Mouse (Mus musculus): Measurements from ENCODE around the gene Gm45799. TPM values are rescaled to one million over a fixed set of nuclear protein-coding genes. Genes with fewer than 3 reads are reported as not detected.

Gene Gm45799
- polyA plus RNA-seq, 1 experiment from 2014 or later = 17.0 TPM

GRCm38 (mm10) chr7:105621053-105621452, 19.3 kb upstream of the Gm45799 start:
- H3K9me3 ChIP-seq (replicated peaks; ENCODE audit: control insufficient read depth, low read length) = no peaks in the 10 kb centered on the region
- H3K9ac ChIP-seq (ENCODE audit: low read depth, low read length) = no peak overlapping the region
- no peak for ATAC-seq (ENCODE audit: low read depth)
- H3K36me3 ChIP-seq (ENCODE audit: control insufficient read depth, insufficient read depth) = no peaks in the 10 kb centered on the region
- WGBS (ENCODE audit: insufficient replicate concordance) = 65% methylated on average over 4 of the region's 4 CpGs
- no peak overlapping the region for H3K4me2 ChIP-seq (ENCODE audit: low read depth, low read length)
- no peak overlapping the region for H3K27ac ChIP-seq (ENCODE audit: low read length)
- H3K27me3 ChIP-seq (ENCODE audit: control insufficient read depth, insufficient read depth, low read depth, low read length) = no peaks in the 10 kb centered on the region
- no peaks in the 10 kb centered on the region for H3K4me1 ChIP-seq (ENCODE audit: control insufficient read depth, low read depth, low read length)
- no peak overlapping the region for H3K4me3 ChIP-seq (ENCODE audit: low read depth, low read length)

DNA sequence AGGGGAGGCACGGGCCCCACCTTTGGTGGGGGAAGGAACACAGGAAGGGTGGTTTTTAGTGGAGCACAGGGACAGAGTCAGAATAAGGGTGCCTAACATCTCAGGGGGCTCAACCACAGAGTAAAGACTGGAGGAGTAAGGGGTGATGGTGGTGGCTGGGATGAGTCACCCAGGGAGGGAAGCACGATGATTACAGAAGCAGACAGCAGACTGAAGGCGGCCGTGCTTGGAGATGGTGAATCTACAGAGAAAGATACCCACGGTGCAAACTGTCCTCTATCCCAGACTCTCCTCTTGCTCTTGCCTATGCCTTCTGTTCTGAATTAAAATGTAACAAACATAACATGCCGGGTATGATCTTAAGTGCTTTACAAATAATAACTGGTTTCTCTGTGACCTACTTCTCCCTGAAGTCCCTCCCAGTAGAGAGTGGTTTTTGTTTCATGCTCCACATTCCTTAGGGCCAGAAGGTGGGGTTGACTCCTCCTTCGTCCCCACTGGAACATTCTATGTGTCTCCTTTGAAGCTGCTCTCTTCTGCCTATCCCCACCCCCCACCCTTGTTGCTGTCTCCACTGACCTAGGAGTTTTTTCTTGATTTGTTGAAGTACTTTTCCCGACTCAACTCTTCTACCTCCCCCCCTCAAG, 18.6 kb upstream of the Gm45799 start:
- no peak overlapping the region for H3K27ac ChIP-seq (ENCODE audit: low read length)
- no peaks in the 10 kb centered on the region for H3K36me3 ChIP-seq (ENCODE audit: control insufficient read depth, insufficient read depth)
- no peaks in the 10 kb centered on the region for H3K4me1 ChIP-seq (ENCODE audit: control insufficient read depth, low read depth, low read length)
- no peaks in the 10 kb centered on the region for H3K27me3 ChIP-seq (ENCODE audit: control insufficient read depth, insufficient read depth, low read depth, low read length)
- H3K4me2 ChIP-seq (ENCODE audit: low read depth, low read length) = no peak overlapping the region
- no peak overlapping the region for H3K9ac ChIP-seq (ENCODE audit: low read depth, low read length)
- no peaks in the 10 kb centered on the region for H3K9me3 ChIP-seq (replicated peaks; ENCODE audit: control insufficient read depth, low read length)
- no peak overlapping the region for H3K4me3 ChIP-seq (ENCODE audit: low read depth, low read length)
- 65% methylated on average over 8 of the region's 8 CpGs for WGBS (ENCODE audit: insufficient replicate concordance)
- no peak for ATAC-seq (ENCODE audit: low read depth)

GRCm38 (mm10) chr7:105625397-105625796, 15.0 kb upstream of the Gm45799 start:
- Histone ChIP-seq H3K9ac (ENCODE audit: low read depth, low read length) (no peak overlapping the region), H3K4me3 (ENCODE audit: low read depth, low read length) (no peak overlapping the region), H3K9me3 (replicated peaks; ENCODE audit: control insufficient read depth, low read length) (no peaks in the 10 kb centered on the region), H3K4me2 (ENCODE audit: low read depth, low read length) (no peak overlapping the region), H3K4me1 (ENCODE audit: control insufficient read depth, low read depth, low read length) (no peaks in the 10 kb centered on the region), H3K36me3 (ENCODE audit: control insufficient read depth, insufficient read depth) (no peaks in the 10 kb centered on the region), H3K27me3 (ENCODE audit: control insufficient read depth, insufficient read depth, low read depth, low read length) (no peaks in the 10 kb centered on the region), H3K27ac (ENCODE audit: low read length) (no peak overlapping the region)
- 76% methylated on average over 6 of the region's 6 CpGs for WGBS (ENCODE audit: insufficient replicate concordance)
- no peak for ATAC-seq (ENCODE audit: low read depth)

GRCm38 (mm10) chr7:105628633-105629032, 11.7 kb upstream of the Gm45799 start:
- no peak overlapping the region for H3K9ac ChIP-seq (ENCODE audit: low read depth, low read length)
- no peak overlapping the region for H3K27ac ChIP-seq (ENCODE audit: low read length)
- peaks cover 1% of the 10 kb centered on the region; the same call in 1 of the 2 replicates for H3K4me1 ChIP-seq (ENCODE audit: control insufficient read depth, low read depth, low read length)
- 0 out of 2 replicates have a peak, but pooled peaks have one; percentile 10 for ATAC-seq (ENCODE audit: low read depth)
- H3K4me3 ChIP-seq (ENCODE audit: low read depth, low read length) = no peak overlapping the region
- H3K27me3 ChIP-seq (ENCODE audit: control insufficient read depth, insufficient read depth, low read depth, low read length) = peaks cover 6% of the 10 kb centered on the region
- H3K4me2 ChIP-seq (ENCODE audit: low read depth, low read length) = no peak overlapping the region
- H3K9me3 ChIP-seq (replicated peaks; ENCODE audit: control insufficient read depth, low read length) = no peaks in the 10 kb centered on the region
- no peaks in the 10 kb centered on the region for H3K36me3 ChIP-seq (ENCODE audit: control insufficient read depth, insufficient read depth)
- WGBS (ENCODE audit: insufficient replicate concordance) = 13% methylated on average over 3 of the region's 3 CpGs

DNA sequence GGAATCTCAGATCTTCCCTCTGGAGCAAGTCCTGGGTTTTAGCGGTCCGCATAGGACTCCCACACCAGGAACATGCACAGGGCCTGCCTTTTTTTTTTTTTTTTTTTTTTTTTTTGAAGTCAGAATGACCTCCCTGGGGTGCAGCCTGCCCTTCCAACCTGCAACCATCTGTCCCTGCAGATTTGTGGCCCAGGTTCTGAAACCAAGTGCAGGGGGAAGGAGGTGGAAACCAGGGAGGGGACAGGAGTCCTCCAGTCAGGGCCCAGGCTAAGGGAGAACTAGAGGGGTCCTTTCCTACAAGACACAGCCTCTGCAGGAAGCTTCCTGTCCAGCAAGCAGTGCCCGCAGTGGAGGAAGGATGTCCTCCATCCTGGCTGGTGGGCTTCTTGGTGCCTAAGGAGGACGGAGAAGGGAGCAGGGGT, 7.8 kb upstream of the Gm45799 start:
- H3K4me3 ChIP-seq (ENCODE audit: low read depth, low read length) = peak overlapping the region; percentile 73
- no peak for ATAC-seq (ENCODE audit: low read depth)
- H3K9me3 ChIP-seq (replicated peaks; ENCODE audit: control insufficient read depth, low read length) = no peaks in the 10 kb centered on the region
- H3K27ac ChIP-seq (ENCODE audit: low read length) = no peak overlapping the region
- no peak overlapping the region for H3K9ac ChIP-seq (ENCODE audit: low read depth, low read length)
- WGBS (ENCODE audit: insufficient replicate concordance) = 29% methylated on average over 4 of the region's 4 CpGs
- peak overlapping the region; percentile 93 for H3K4me2 ChIP-seq (ENCODE audit: low read depth, low read length)
- no peaks in the 10 kb centered on the region for H3K36me3 ChIP-seq (ENCODE audit: control insufficient read depth, insufficient read depth)
- H3K4me1 ChIP-seq (ENCODE audit: control insufficient read depth, low read depth, low read length) = peaks cover 11% of the 10 kb centered on the region
- peaks cover 6% of the 10 kb centered on the region for H3K27me3 ChIP-seq (ENCODE audit: control insufficient read depth, insufficient read depth, low read depth, low read length)

DNA sequence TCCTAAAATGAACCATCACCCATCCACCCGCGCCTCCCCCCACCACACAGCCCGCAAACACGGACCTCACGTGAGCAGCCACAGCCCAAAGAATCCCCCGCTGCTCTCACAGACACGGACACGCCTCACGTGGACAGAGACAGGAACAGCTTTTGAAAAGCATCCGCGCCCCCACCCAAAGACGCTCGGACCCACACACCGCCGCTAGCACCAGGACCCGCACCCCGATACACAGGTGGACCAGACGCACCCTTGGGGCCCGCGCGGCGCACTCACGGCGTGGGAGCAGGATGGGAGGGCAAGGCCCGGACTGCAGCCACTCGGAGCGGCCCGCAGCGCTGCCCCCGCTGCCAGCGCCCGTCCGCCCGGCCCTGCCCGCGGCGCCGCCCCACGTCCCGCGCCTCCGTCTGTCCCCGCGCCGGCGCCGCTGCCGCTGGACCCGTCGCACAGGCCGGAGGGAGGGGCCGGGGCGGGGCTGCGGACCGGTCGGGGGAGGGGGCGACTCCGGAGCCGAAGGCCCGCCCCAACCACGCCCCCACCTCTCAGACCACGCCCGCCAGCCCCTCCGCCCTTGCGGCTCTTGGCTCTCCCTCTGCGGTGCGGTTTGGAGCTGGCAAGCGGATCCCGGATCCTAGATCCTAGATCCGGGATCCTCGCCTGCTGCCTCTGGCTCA, 7.1 kb upstream of the Gm45799 start, which contains the start of gene Trim3:
Gene Trim3, minus strand, starts transcription at position 445 of the 674 bp plus-strand sequence.
- Histone ChIP-seq H3K27ac (ENCODE audit: low read length) (no peak within 1 kb of the TSS), H3K4me1 (ENCODE audit: control insufficient read depth, low read depth, low read length) (peaks cover 11% of the 10 kb centered on the region), H3K9ac (ENCODE audit: low read depth, low read length) (peak within 1 kb of the TSS; percentile 72), H3K4me2 (ENCODE audit: low read depth, low read length) (peak within 1 kb of the TSS; percentile 93), H3K27me3 (ENCODE audit: control insufficient read depth, insufficient read depth, low read depth, low read length) (peaks cover 6% of the 10 kb centered on the region), H3K36me3 (ENCODE audit: control insufficient read depth, insufficient read depth) (no peaks in the 10 kb centered on the region), H3K4me3 (ENCODE audit: low read depth, low read length) (peak within 1 kb of the TSS; percentile 73), H3K9me3 (replicated peaks; ENCODE audit: control insufficient read depth, low read length) (no peaks in the 10 kb centered on the region)
- peak; percentile 91 for ATAC-seq (ENCODE audit: low read depth)
- WGBS (ENCODE audit: insufficient replicate concordance) = under 1% methylated on average over 70 of the region's 71 CpGs

DNA sequence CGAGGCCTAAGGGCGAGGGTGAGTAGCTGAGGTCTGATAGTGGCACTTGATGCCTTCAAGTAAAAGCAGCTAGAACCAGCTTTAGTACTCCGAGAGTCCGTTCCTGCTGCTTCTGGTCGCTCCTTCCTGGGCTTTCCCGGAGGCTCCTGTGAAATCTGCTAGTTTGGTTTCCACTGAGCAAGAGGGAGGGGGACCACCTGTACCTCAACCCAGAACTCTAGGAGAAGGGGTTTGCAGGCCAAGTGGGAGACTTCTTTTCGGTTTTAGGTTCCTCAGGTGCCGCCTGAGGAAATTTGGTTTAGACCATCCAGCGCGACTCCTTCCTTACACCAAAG, 6.6 kb upstream of the Gm45799 start:
- peak overlapping the region; percentile 73 for H3K4me3 ChIP-seq (ENCODE audit: low read depth, low read length)
- no peak for ATAC-seq (ENCODE audit: low read depth)
- no peaks in the 10 kb centered on the region for H3K36me3 ChIP-seq (ENCODE audit: control insufficient read depth, insufficient read depth)
- H3K4me2 ChIP-seq (ENCODE audit: low read depth, low read length) = peak overlapping the region; percentile 93
- H3K9ac ChIP-seq (ENCODE audit: low read depth, low read length) = peak overlapping the region; percentile 66
- peaks cover 6% of the 10 kb centered on the region for H3K27me3 ChIP-seq (ENCODE audit: control insufficient read depth, insufficient read depth, low read depth, low read length)
- H3K4me1 ChIP-seq (ENCODE audit: control insufficient read depth, low read depth, low read length) = peaks cover 11% of the 10 kb centered on the region
- no peak overlapping the region for H3K27ac ChIP-seq (ENCODE audit: low read length)
- 4% methylated on average over 10 of the region's 10 CpGs for WGBS (ENCODE audit: insufficient replicate concordance)
- no peaks in the 10 kb centered on the region for H3K9me3 ChIP-seq (replicated peaks; ENCODE audit: control insufficient read depth, low read length)

DNA sequence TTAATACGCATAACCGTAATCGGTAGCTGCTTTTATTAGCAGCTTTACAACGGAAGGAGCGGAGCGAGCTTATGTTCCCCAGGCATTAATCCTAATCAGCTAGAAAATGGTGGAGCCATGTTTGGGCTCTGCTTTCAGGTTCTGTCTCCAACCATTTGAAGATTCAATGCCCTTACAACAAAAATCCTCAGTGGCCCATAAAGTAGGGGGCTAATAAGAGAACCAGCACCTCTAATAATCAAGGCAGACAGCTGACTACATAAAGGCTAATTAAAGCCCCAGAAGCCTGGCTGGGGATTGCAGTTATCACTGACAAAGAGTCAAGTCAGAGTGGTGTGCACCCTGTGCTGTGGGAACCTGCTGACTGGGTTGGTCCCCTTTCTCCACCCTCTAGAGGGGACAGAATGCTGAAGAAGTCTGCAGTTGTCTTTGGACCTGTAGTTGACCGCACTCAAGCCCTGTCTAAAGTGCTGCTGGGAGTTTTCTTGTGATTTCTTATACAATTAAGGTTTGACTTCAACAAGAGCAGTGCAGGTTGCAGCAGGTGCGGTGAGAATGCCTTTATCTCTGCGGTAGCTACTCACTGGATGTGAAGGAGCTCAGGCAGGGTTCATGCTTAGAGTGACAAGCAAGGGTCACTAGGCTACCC, 6.0 kb upstream of the Gm45799 start:
- no peaks in the 10 kb centered on the region for H3K36me3 ChIP-seq (ENCODE audit: control insufficient read depth, insufficient read depth)
- peak overlapping the region; percentile 93 for H3K4me2 ChIP-seq (ENCODE audit: low read depth, low read length)
- ATAC-seq (ENCODE audit: low read depth) = no peak
- no peak overlapping the region for H3K27ac ChIP-seq (ENCODE audit: low read length)
- peaks cover 6% of the 10 kb centered on the region for H3K27me3 ChIP-seq (ENCODE audit: control insufficient read depth, insufficient read depth, low read depth, low read length)
- peaks cover 14% of the 10 kb centered on the region for H3K4me1 ChIP-seq (ENCODE audit: control insufficient read depth, low read depth, low read length)
- H3K9ac ChIP-seq (ENCODE audit: low read depth, low read length) = no peak overlapping the region
- no peaks in the 10 kb centered on the region for H3K9me3 ChIP-seq (replicated peaks; ENCODE audit: control insufficient read depth, low read length)
- H3K4me3 ChIP-seq (ENCODE audit: low read depth, low read length) = peak overlapping the region; percentile 73
- 55% methylated on average over 9 of the region's 9 CpGs for WGBS (ENCODE audit: insufficient replicate concordance)

DNA sequence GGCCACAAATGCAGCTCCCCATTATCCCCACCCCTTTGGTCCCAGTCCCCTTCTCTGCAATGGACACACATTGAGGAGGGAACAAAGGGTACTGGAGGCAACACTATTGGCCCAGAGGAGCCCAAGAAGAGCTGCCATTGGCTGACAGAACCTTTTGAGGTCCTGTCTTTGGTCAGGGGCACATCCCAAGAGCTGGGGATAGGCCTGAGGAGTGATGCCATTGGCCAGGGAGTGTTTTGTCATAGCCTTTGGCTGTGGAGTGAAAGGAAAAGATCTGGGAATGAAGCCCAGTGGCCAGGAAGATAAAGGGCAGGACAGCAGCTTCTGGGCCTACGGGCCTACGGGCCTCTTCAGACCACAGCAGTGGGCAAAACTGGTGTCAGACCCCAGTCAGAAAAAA, 4.6 kb upstream of the Gm45799 start:
- Histone ChIP-seq H3K27ac (ENCODE audit: low read length) (no peak overlapping the region), H3K27me3 (ENCODE audit: control insufficient read depth, insufficient read depth, low read depth, low read length) (peaks cover 6% of the 10 kb centered on the region), H3K36me3 (ENCODE audit: control insufficient read depth, insufficient read depth) (no peaks in the 10 kb centered on the region), H3K4me3 (ENCODE audit: low read depth, low read length) (no peak overlapping the region), H3K9me3 (replicated peaks; ENCODE audit: control insufficient read depth, low read length) (no peaks in the 10 kb centered on the region), H3K4me2 (ENCODE audit: low read depth, low read length) (no peak overlapping the region), H3K9ac (ENCODE audit: low read depth, low read length) (no peak overlapping the region), H3K4me1 (ENCODE audit: control insufficient read depth, low read depth, low read length) (peaks cover 20% of the 10 kb centered on the region)
- ATAC-seq (ENCODE audit: low read depth) = no peak
- 69% methylated on average over 2 of the region's 2 CpGs for WGBS (ENCODE audit: insufficient replicate concordance)
